Mouse (Mus musculus) cerebellum, adult 2 months (tissue): ENCODE data around the gene 1700029I15Rik.

ENCODE experiments used
- CTCF ChIP-seq: fragments of 200-500 bp; IDR thresholded peaks from 2 replicates; pipeline ENCODE4 v1.5.1; 2011; ENCODE audit warnings: low read depth, mild to moderate bottlenecking, control low read depth, low read length, moderate library complexity, borderline replicate concordance; ENCODE audit not compliant: insufficient read depth
- POLR2A ChIP-seq: fragments of 200-500 bp; IDR thresholded peaks from 2 replicates; pipeline ENCODE4 v1.6.1; 2011; ENCODE audit warnings: low read length, control low read depth, borderline replicate concordance; ENCODE audit not compliant: insufficient read depth

GRCm38 (mm10) chr2:92349589-92350425 lies 32.5 kb upstream of the 1700029I15Rik start:
- TF ChIP-seq POLR2A (no peak), CTCF (no peak)
